Mouse (Mus musculus): ENCODE measurements around the gene Fmo3.

The Fmo3 gene

DNA sequence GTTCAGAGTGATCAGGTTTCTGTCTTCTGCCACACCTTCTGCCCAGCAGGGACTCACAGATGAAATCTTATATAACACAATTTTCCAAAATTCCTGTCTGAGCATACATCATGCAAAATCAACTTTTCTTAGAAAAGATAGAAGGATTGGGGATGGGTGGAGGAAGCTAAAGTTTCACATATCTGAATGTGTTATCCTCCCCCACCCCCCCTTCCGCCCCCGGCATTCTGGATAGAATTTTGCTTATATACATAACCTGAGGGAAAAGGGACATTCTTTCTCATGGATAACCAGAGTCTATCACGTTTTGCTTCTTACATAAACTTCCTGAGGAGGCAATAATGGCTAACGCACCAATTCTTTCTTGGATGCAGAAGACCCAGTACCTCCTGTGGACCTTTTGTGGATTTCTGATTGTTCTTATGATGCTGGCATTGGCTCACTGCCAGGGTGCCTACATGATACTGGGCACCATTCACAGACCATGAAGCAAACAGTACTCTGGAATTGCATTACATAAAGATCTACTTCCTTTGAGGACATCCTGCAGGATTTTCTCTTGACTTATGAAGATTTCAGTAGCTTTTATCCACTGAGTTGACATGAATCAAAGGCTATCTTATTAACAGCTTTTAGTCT is 49.8 kb downstream of the Fmo3 start:
- in situ Hi-C loops (cut with MboI; ENCODE audit: low pct_unique_long_range_greater_than_20kb in 1 of 2, low sequenced_read_pairs in 2 of 2, unreplicated experiment in 1 of 2), result no loop called here

DNA sequence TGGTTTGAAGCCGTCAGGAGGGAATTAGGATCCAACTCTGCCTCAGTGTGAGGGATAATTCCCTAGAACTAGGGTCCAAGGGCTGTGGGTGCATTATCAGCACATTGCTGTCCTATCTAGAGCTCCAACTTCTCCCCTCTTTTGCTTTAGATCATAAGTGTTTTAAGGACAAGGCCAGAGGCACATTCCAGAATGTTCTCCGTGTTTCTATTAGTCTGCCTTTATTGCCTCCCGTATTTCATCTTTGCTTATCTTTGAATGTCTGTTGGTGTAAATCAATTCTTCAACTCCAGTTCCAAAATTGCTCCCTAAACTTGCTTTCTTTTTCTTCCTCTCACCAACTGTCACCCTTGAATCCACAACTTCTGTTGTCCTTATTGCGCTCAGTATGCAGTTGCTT is 51.9 kb downstream of the Fmo3 start:
- in situ Hi-C loops (cut with MboI; ENCODE audit: low pct_unique_long_range_greater_than_20kb in 1 of 2, low sequenced_read_pairs in 2 of 2, unreplicated experiment in 1 of 2), result no loop called here

DNA sequence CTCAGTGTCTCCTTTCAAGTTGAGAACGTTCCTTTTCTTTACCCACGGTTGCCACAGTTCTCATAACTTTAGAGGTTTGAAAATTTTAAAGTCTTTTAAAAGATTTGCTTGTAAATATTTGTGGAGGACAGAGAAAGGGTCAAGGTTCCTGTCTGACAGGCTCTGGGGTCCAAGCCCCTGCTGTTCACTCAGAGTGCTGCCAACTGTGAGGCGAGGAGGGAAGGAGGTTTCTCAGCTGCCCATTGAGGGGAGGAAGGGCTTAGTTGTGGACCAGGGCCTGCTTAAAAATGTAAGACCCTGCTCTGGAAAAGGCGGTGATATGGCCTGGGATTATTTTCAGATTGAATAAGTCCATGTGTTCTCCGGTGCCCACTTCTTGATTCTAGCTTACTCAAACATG is 52.4 kb downstream of the Fmo3 start:
- in situ Hi-C loops (cut with MboI; ENCODE audit: low pct_unique_long_range_greater_than_20kb in 1 of 2, low sequenced_read_pairs in 2 of 2, unreplicated experiment in 1 of 2), result no loop called here

DNA sequence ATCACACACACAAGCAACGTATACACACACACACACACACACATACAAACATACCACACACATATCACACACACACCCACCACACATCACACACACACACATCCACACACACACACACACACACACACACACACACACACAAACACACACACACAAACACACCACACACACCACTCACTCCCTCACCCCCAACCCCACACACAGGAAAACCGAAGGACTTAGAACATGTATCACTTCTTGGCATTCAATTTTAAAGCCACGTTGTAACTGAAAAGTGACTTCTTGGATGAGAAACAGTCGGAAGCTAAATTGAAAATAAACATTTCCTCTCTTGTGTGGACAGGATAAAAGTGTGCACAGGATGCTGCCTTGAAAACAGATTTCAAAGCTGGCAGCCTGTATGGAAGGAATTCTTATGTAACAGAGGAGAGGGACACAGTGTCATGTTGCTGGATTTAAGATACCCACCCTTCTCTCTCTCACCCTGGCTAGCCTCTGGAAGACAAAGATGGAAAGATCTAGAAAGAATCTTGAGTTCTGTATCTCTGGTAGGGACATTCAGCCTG is 52.9 kb downstream of the Fmo3 start:
- in situ Hi-C loops (cut with MboI; ENCODE audit: low pct_unique_long_range_greater_than_20kb in 1 of 2, low sequenced_read_pairs in 2 of 2, unreplicated experiment in 1 of 2), result no loop called here

DNA sequence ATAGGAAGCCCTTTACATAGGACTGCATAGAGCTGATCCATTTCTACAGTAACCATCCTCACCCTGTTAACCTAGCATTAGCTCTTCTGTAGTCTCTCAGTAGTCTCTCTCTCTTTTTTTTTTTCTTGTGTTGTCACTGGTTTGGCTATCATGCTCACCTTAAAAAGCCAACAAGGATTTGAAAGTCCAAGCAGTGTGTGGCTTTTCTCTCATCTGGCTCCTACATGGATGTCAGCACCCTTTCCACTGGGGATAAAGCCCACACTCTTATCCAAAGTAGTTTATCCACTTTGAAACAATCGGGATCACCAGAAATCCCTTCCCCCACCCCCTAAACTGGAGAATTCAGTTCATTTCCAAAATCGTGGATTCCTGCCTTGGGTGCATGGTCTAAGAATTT is 53.7 kb downstream of the Fmo3 start:
- in situ Hi-C loops (cut with MboI; ENCODE audit: low pct_unique_long_range_greater_than_20kb in 1 of 2, low sequenced_read_pairs in 2 of 2, unreplicated experiment in 1 of 2), result no loop called here

DNA sequence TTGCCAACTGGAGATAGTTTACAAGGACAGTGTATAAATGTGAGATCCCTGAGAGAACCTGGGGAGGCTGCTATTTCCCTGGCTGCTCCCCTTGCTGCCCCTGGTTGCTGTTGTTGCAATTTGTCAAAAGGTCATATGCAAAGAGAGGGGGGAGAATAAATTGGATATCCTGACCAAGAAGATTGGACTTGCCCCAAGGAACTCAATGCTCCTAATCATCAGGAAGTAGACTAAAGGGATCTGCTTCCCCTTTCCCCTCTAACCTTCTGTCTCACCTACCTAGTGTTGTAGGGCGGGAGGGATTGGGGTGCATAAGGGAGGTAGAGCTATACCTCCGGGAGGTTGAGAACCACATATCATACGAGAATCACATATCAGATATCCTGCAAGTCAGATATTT is 55.2 kb downstream of the Fmo3 start:
- in situ Hi-C loops (cut with MboI; ENCODE audit: low pct_unique_long_range_greater_than_20kb in 1 of 2, low sequenced_read_pairs in 2 of 2, unreplicated experiment in 1 of 2), result no loop called here

DNA sequence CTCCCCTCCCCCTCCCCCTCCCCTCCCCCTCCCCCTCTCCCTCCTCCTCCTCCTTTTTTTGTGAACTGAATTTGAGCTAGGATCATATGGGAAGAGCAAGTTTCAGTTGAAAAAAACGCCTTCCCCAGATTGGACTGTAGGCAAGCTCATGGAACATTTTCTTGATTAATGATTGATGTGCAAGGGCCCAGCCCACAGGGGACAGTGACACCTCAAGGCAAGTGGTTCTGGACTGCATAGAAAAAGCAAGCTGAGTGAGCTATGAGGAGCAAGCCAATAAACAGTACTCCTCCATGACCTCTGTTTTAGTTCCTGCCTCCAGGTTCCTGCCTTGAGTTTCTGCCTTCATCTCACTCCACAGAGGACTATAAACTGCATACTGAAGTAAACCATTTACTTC is 59.2 kb downstream of the Fmo3 start:
- in situ Hi-C loops (cut with MboI; ENCODE audit: low pct_unique_long_range_greater_than_20kb in 1 of 2, low sequenced_read_pairs in 2 of 2, unreplicated experiment in 1 of 2), result no loop called here

DNA sequence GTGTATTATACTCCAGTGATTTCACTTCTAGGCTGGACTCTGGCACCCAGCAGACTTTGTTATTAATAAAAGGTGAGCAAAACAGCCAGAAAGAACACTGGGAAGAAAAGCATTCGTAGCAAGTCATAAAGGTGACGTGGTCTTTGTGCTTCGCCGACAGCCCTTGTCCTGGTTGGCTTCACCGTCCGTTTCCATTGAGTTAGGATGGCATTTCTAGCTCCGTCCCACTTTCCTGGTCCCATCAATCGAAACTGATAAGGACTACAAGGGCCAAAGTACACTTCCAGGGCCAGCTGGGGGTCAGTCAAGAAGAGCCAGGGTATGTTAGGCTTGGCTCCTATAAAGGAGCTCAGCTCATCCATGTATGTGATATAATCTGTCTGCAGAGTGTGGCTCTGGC is 67.7 kb downstream of the Fmo3 start:
- in situ Hi-C loops (cut with MboI; ENCODE audit: low pct_unique_long_range_greater_than_20kb in 1 of 2, low sequenced_read_pairs in 2 of 2, unreplicated experiment in 1 of 2), result no loop called here

DNA sequence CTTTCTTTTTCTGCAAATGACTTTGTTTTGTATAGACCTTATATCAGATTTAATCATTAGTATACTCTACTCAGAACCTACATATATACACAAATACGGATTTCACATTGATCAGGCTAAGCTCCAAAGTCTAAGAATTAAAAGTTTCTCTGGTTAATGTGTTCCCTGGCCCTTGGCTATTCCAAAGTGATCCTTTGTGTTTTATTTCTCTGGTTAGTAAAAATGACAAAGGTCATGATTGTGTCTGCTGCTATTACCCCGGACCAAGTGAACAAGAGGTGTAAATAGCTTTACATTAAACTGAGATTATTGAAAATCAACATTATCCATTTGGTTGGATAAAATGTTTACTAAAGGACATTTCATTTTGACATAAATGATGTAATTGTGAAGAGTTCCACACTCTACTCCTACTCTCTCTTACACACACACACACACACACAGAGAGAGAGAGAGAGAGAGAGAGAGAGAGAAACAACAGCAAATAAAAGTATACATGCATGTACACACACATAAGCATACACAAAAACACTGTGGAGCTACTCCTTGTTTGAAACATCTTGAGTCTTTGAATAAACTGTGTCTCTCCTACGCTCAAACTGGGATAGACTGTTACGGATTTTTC is 69.3 kb downstream of the Fmo3 start:
- in situ Hi-C loops (cut with MboI; ENCODE audit: low pct_unique_long_range_greater_than_20kb in 1 of 2, low sequenced_read_pairs in 2 of 2, unreplicated experiment in 1 of 2), result no loop called here

DNA sequence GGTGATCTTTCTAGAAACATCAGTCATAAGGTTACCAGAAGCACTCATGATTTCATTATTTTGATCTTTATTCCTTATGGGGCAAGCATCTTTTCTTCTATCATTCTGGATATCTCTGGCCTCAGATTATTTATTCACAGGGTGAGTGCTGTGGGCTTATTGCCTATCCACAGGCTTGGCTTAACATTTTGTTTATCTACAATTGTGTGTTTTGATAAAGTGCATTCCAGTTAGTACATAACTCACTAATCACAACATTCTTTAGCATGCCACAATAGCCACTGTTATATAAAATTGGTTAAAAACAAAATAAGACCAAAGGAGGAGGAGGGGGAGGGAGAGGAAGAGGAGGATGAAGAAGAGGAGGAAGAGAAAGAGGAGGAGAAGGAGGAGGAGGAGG is 72.2 kb downstream of the Fmo3 start:
- in situ Hi-C loops (cut with MboI; ENCODE audit: low pct_unique_long_range_greater_than_20kb in 1 of 2, low sequenced_read_pairs in 2 of 2, unreplicated experiment in 1 of 2), result no loop called here
